Mouse (Mus musculus) layer of hippocampus, adult 9-10 months (tissue): ENCODE measurements at regions not wholly inside any gene's neighbourhood (a gene's known extent, or its start where the extent isn't known, plus 50 kb on each side); places are given as distances from the start of the nearest gene placed in this dataset.
"Not testable (repeated sequence)": the region's sequence is repeated elsewhere in the genome, so short reads cannot be mapped to it uniquely, and the experiment has no call there.

ENCODE experiments used
- DNase-seq: peaks from one replicate; pipeline ENCODE4 v3.0.0; 2022; ENCODE audit warnings: low spot score

GRCm38 (mm10) chr3:80079801-80080418 is 195.6 kb downstream of the Fam198b start:
- DNase-seq: peak; percentile 46

- DNase-seq: no peak
Observed at GRCm38 (mm10) chr3:80081210-80081609, 196.9 kb downstream of the Fam198b start.

DNA sequence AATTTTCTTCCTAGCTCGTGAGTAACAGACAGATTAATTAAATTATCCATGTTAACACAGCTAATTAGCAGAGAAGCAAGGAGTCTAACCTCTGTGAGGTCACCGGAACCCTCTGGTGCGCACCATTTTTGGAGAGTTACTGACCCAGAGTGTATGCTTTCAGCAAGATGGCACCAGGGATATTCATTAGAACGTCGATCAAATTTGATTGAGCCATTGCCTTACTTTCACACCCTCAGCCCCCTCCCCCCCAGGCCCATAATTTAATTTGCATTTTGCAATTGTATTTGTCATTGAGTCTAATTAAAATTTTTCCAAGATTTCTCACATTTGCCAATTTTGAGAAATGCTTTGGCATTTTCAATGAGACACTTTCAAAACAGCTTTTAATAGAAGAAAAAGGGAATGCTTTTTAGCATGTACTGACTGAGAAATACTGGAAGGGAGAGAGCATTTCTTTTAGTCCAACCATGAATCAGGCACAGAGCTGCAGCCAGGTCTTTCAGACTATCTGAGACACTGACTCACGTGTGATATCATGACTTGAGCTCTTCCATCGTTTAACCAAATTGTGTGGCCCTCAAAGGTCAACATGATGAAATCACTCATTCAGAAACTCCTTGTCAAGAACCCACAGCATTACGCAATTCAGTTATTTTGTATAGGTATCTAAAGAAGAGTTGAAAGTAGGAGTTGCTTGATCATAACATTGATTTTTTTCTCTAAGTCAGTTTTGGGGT is 198.6 kb downstream of the Fam198b start:
- DNase-seq: no peak

DNA sequence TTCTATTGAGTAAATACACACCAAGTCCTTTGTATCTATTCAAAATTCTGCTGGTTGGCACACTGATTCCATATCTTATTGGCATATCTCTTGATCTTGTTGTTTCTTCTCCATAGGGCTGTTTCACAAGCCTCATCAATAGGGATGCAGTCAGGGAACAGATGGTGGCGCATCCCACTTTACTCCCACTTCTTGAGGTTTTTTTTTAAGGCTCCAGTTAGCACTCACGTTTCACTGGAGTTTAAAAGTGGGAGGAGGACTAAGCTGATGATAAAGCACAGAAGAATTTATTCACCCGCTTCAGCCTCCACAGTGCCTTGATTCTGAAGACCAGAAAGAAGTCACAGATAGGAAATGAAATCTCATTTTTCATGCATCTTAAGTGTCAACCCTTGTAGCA is 199.8 kb downstream of the Fam198b start:
- no peak for DNase-seq

- DNase-seq: no peak
Observed at GRCm38 (mm10) chr3:80099625-80100024, 215.3 kb downstream of the Fam198b start.

DNA sequence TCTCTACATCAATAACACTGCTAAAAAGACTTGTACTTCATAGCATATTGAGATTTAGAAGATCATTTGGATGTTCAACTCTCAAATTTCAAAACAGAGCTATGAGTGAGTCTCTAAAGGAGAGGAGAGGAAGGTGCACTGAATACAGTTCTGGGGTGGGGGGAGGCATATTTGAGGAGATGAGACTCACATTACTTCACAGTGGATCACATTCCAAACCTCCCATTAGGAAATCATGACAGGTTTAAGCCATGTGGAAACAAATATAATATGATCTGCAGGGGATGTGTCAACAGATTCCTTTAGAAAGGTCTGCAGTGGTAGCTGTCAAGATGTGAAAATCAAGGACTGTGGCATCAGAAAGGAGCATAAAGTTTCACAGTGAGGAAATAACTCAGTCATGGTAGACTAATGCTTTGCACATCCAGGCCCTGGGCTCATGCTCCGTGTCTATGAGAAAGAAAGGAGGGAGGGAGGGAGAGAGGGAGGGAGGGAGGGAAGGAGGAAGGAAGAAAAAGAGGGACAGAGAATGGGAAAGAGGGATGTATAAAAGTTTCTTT is 235.9 kb downstream of the Fam198b start:
- no peak for DNase-seq

DNA sequence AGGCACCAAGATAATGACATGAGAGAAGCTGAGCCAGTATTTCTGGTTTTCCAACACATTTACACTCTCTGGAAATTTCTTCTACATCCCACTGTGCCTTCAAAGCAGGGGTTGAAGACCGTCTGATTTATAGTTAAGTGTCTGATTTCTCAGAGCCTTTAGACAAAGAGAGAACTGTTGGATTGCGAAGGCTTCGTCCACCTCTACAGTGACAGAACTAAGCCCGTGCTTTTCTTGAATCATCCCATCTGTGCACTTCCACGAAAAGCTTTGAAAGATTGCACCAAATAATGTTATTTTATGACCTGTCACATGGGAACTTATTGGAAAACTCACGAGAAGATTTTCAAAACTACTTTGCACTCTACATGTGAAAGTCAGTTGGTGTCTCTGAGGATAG is 239.3 kb downstream of the Fam198b start:
- no peak for DNase-seq

DNA sequence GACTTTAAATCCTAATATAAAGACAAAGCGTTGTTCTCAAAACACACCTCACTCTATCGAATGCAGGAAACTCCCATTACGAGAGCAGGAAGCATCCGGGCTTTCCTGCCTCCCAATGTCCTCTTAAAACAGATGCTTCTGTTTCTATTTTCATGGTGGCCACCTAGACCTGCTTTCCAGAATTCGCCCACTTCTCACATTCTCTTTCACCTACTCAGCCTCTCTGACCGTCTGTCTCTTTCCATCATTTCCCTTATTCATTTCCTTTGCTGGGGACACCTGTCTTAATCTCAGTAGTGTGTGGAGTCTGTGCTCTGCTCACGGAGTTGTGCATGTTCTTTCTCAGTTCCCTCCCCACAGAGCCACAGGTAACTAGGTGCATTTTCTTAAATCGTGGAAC is 240.3 kb downstream of the Fam198b start:
- DNase-seq: no peak

GRCm38 (mm10) chr3:80141697-80142096 is 257.4 kb downstream of the Fam198b start:
- no peak for DNase-seq

DNA sequence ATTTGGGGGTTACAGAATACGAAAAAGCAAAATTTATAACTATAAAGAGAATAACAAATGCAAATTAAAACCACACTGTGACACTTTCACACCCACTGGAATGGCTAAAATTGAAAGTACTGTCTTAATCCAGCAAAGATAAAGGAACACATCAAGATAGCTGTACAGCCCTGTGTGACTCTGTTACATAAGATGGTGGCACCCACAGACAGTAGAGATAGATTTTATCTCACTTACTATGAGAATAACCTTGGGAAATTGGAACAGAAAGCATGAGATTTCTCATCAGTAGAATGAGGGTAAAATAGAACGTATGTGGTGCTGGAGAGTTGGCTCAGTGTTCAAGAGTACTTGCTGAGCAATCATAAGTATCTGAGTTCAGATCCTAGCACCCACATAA is 276.1 kb downstream of the Fam198b start:
- DNase-seq: no peak

DNA sequence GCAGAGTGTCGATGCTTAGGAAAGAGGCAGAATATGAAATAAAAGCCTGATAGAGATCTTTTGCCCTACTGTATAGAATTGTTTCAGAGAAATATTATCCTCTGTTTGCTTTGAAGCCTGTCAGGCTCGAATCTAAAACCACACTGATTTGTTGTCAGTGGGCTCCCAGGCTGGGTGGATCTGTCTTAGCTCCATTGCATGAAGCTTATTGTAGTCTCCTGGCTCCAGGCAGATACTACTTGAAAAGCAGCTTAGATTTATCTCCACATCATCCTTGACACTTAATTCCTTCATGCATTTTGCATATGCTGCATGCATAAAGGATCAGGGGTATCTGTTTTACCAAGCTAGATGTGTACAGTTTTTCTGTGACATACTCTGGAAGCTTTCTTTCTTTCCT is 297.4 kb downstream of the Fam198b start:
- DNase-seq: no peak

GRCm38 (mm10) chr3:80182161-80182560 is 297.8 kb downstream of the Fam198b start:
- not testable (repeated sequence) for DNase-seq

DNA sequence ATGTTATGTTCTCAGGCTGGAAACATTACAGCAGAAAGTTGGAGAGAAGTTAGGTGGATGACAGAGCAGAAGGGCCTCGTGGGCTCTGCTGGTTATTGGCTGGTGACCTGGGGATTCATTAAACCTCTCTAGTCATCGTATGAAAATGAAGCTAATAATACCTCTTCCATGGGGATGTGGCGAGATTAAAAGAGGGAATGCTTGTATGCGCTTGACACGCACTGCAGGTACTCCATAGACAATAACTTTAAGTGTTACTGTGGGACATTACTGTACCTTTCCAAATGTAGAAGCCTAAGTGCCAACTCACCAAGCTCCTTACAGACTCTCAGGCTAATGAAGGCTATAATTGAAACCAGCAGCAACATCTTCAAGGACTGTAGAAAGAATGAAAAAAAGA is 303.1 kb downstream of the Fam198b start:
- no peak for DNase-seq

DNA sequence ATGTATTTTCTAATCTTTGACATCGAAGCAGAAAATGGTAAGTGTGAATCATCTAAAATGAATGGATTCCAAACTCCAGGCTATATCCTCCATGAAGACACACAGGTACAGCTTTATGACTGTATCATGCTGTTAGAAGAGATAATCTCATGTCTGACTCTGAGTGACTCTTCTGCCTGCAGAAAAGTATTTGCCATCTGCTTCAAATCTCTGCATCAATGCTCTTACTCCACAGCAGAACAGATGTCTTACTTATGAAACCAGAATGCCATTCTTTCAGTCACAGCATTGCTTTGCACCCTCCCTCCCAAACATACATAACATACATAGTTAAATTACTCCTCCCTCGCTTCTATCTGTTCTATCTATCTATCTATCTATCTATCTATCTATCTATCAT is 316.6 kb downstream of the Fam198b start:
- peak; percentile 39 for DNase-seq

GRCm38 (mm10) chr3:80204821-80205220 is 320.5 kb downstream of the Fam198b start:
- DNase-seq: no peak

- DNase-seq: peak; percentile 53
Observed at GRCm38 (mm10) chr3:80205351-80205750, 321.0 kb downstream of the Fam198b start.

DNA sequence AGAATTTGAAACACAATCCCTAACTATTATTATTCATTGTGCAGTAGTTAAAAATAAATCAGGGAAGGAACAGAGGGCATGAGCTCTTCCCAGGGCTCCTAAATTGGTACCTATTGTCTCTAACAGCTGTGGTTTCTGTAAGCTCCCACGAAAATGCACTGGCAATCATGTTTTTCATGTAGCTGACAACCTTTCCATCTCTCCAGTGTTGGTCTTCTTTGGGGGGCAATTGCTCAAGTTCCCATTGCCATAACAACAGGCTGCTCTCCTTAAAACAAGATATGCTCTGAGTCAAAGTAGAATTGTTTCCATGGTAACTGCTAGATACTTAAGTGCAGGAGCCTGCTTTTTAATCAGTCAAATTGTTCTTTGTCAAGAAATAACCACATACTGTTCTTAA is 322.7 kb downstream of the Fam198b start:
- DNase-seq: peak; percentile 26

DNA sequence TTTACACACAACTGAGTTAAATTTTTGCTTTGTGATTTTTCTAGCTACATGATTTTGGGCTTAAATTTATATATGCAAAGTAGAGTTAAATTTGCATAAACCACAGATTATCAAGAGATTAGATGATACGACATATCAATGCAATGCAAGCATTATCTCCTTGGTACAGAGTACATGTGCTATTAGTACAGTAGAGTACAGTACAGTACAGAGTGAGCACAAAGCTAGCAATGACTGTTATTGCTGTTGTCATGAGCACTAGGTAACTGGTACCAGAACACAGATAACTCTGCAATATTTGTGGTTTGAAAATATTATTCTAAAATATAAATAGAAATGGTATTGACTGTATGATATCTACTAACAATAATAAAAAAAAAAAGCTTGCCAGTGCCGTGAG is 323.7 kb downstream of the Fam198b start:
- DNase-seq: no peak

DNA sequence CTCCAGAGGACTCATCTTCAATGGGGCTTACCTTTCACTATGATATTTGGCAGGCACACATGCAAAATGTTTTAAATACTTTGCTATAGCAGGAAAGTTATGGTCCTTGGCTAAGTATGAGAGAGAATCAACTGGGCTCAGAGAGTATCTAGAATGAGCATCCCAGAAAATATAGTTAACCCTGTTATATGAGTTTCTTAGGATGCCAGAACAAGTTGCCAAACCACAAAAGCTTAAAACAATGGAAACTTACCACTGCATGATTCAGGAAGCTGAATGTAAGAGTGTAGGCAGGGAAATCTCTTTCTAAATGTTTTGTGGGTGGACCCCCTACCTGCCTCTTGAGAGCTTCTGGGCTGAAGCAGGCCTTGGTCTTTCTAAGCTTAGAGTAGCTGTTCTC is 325.3 kb downstream of the Fam198b start:
- no peak for DNase-seq

DNA sequence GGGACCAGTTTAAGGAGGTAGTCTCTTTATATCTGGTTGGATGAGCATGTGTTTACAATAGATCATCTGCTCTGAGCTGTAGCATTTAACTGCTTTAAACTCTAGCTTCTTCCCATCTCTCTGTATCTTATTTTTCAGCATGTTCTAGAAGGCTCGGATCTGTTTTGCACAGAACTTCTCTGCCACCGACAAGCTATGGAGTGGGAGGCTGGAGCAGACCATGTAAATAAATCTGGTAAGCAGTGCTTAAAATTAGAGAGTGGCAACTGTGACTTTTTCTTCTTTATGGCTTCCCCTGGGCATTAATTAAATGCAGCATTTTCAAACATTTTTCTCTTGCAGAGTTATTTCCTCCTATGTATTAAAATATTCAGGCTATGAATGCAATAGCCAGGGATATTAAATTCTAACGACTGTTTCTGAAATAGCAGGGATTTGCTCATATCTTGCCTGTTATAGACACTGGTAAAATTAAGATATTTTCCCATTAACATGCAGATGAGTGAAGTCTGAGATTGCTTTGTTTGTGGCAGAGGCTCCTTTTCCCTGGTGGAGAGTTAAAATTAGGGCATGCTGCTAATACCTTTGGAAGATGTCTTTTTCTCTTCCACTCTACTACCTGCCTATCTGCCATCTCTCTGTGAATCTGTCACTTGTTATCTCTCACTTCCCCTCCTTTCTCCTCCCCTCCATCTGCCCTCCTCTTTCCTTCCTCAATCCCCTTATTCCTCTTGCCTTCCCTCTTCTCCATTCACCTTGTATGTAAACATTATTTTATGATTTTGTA is 327.2 kb downstream of the Fam198b start:
- DNase-seq: peak; percentile 33

DNA sequence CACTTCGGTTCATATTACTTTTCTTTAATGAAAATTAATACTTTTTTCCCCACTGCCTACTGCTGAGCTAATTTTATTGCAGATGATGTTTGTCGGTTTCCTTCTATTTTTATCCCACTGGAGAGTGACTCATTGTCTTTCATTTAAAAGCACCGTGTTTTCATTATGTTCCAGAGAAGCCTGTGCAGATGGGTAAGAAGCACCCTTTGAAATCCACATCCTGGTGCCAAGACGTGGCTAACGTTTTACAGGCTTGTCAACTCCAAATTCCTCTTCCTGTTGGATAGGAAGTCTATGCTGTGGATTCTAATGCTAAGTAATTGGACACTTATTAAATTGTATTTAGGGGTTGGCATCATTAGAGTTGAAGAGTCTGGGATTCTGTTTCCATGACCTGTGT is 364.3 kb downstream of the Fam198b start:
- DNase-seq: peak; percentile 51

DNA sequence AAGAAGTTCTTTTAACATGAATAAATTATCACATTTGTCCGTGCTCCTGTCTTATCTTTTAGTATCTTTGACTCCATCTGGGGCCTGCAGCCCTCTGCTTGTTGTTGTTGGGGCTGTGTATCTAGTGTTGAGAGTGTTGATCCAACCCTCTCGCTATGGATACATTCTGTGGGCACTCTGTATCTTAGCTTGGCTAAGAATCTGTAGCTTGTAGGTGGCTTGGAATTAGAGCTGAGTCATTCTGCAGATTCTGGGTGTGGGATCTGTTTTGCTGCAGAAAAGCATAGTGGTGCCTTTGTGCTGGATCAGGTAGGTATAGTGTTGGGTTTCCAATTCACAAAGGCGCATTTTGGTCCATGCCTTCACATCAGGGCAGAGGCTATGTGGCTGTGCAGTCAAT is 365.6 kb downstream of the Fam198b start:
- no peak for DNase-seq

GRCm38 (mm10) chr3:80255304-80255703 is 371.0 kb downstream of the Fam198b start:
- DNase-seq: no peak
